Comparison of ENCODE assay signal across 8 mouse cellular contexts in the genomic region with DNA sequence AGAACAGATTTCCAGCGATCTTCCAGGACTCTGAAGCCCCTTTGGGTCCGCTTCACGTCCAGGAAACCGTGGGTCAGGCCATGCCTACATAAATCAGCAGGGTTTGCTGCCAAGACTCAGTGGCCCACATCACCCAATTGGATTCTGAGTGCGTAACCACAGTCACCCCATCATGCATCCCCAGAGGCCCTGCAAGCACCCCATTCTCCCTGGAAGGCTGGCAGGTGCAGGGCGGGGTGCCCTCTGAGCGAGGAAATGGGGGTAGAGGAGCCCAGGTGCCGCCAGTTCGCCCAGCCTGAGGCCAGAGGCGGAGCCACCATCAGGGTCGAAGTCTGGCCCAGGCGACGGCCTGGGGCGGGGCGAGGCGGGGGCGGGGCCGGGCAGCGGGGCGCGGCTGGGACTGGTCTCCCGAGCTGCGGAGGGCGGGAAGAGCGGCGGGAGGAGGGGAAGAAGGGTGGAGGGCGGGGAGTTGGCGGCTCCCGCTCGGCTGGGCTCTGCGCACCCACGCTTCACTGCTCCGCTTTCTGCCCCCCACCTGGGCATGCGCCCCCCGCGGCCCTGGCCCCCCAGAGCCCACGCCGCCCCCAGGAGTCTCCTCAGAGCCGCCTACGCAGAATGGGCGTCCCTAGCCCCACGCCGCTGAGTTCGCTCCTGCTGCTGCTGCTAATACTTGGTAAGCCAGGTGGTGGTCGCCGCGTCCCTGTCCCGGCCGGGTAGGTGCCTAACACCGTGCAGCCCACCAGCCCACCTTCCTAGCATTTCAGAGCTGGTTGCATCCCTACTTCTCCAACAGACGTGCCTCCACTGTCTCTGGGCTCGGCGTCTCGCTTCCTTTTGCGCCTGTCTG. TPM values are rescaled to one million over a fixed set of nuclear protein-coding genes. Genes with fewer than 3 reads are reported as not detected.
DNase-seq lines count a peak whose midpoint lies in the region; ATAC-seq lines count a peak whose summit lies in the region.

No protein-coding gene starts in this region.

- WGBS in liver, embryonic 12.5 days (ENCODE audit: insufficient replicate concordance) = 2% methylated on average over 33 of the region's 55 CpGs

- peak; percentile 86 for DNase-seq in 416B (ENCODE audit: low read depth)
- peak; percentile 95 for DNase-seq in adrenal gland, postnatal 14 days
- DNase-seq in embryo, embryonic 9.5 days (ENCODE audit: extremely low spot score) = peak; percentile 94
- peak; percentile 91 to 93 for DNase-seq in heart, adult 18-20 months
- peak; percentile 91 for DNase-seq in kidney, adult 18-20 months
- peak; percentile 82 for DNase-seq in naive thymus-derived CD4-positive, alpha-beta T cell, adult 2 months (ENCODE audit: low read depth)
- peak; percentile 84 for DNase-seq in splenic B cell, adult 2 months (ENCODE audit: low read depth, low spot score)

- peaks cover 52% of the 10 kb centered on the region for H3K4me1 ChIP-seq in liver, embryonic 12.5 days

- peak overlapping the region; percentile 99 for H3K4me2 ChIP-seq in liver, embryonic 12.5 days

- 0 out of 2 replicates have a peak, but pooled peaks cover 8% of the 10 kb centered on the region for H3K27me3 ChIP-seq in liver, embryonic 12.5 days (replicated peaks)
- H3K27me3 ChIP-seq in splenic B cell, adult 2 months (ENCODE audit: control insufficient read depth, insufficient read depth, low read length, poor library complexity, severe bottlenecking) = no peaks in the 10 kb centered on the region

- peak overlapping the region; percentile 83 for H3K4me3 ChIP-seq in liver, embryonic 12.5 days

- H3K27ac ChIP-seq in liver, embryonic 12.5 days = peak overlapping the region; percentile 88

- peak; percentile 89 for ATAC-seq in liver, embryonic 12.5 days

- peaks cover 9% of the 10 kb centered on the region for H3K36me3 ChIP-seq in liver, embryonic 12.5 days
- no peaks in the 10 kb centered on the region for H3K36me3 ChIP-seq in splenic B cell, adult 2 months (ENCODE audit: control insufficient read depth, insufficient read depth, low read length, poor library complexity, severe bottlenecking)

- peak overlapping the region; percentile 85 for H3K9ac ChIP-seq in liver, embryonic 12.5 days

- no peaks in the 10 kb centered on the region for H3K9me3 ChIP-seq in liver, embryonic 12.5 days (replicated peaks)

RNA-seq across cellular contexts. Expression of gene Atp1a2, which starts 14.3 kb away (rescaled TPM):
- 315 and 342 TPM in 2 replicates for total RNA-seq in adrenal gland, postnatal 14 days (2021)
- 100 to 1,000 TPM; 496 to 511 TPM for total RNA-seq in heart, adult 18-20 months (2021)
- polyA plus RNA-seq in liver, embryonic 12.5 days (2016; fragmentation: Nextera tagmentation; extraction: Ambion mirVana) = 0.24 and 0.36 TPM in 2 replicates

RNA-seq across cellular contexts. Expression of gene Kcnj9, which starts 17.0 kb away (rescaled TPM):
- total RNA-seq in adrenal gland, postnatal 14 days (2021) = 0.07 and 0.30 TPM in 2 replicates
- total RNA-seq in heart, adult 18-20 months (2021) = not detected
- not detected in 2 replicates for polyA plus RNA-seq in liver, embryonic 12.5 days (2016; fragmentation: Nextera tagmentation; extraction: Ambion mirVana)

RNA-seq across cellular contexts. Expression of gene Kcnj10, which starts 28.9 kb away (rescaled TPM):
- 0.70 and 0.79 TPM in 2 replicates for total RNA-seq in adrenal gland, postnatal 14 days (2021)
- under 1 TPM; 0.17 to 0.18 TPM for total RNA-seq in heart, adult 18-20 months (2021)
- polyA plus RNA-seq in liver, embryonic 12.5 days (2016; fragmentation: Nextera tagmentation; extraction: Ambion mirVana) = 0.02 and 0.07 TPM in 2 replicates

RNA-seq across cellular contexts. Expression of gene Igsf8, which starts 50.7 kb away (rescaled TPM):
- 23.9 and 26.1 TPM in 2 replicates for total RNA-seq in adrenal gland, postnatal 14 days (2021)
- total RNA-seq in heart, adult 18-20 months (2021) = 10 to 100 TPM in 1 of 2 experiments, 1 to 10 TPM in 1; 9.8 to 10.1 TPM
- polyA plus RNA-seq in liver, embryonic 12.5 days (2016; fragmentation: Nextera tagmentation; extraction: Ambion mirVana) = 19.0 and 20.5 TPM in 2 replicates

RNA-seq across cellular contexts. Expression of gene Atp1a4, which starts 53.9 kb away (rescaled TPM):
- total RNA-seq in adrenal gland, postnatal 14 days (2021) = 0.22 and 0.41 TPM in 2 replicates
- not detected for total RNA-seq in heart, adult 18-20 months (2021)
- not detected in 2 replicates for polyA plus RNA-seq in liver, embryonic 12.5 days (2016; fragmentation: Nextera tagmentation; extraction: Ambion mirVana)

Comparison
In these comparisons a context has a peak if more than half of its experiments do, and no peak if none do; other contexts are left out.
1. Peak in every context shown above with its lines: DNase-seq, ATAC-seq, H3K4me3 ChIP-seq and H3K27ac ChIP-seq.